Mouse (Mus musculus): ENCODE data around the gene Serpinb8. TPM values are rescaled to one million over a fixed set of nuclear protein-coding genes. Genes with fewer than 3 reads are reported as not detected.

Gene Serpinb8
- polyA plus RNA-seq, 1 experiment from 2014 or later, result 1.0 TPM

Other genes with a start within 250 kb of the Serpinb8 start
- not detected in 2 replicates for gene Serpinb11, start 228.8 kb upstream of the Serpinb8 start, polyA plus RNA-seq (2014; fragmentation: Nextera tagmentation; extraction: Ambion mirVana)
- gene Serpinb7, start 190.4 kb upstream of the Serpinb8 start, polyA plus RNA-seq (2014; fragmentation: Nextera tagmentation; extraction: Ambion mirVana), result 0.08 TPM in 1 of 2 replicates, not detected in the other
- 3.4 and 4.6 TPM in 2 replicates for gene Serpinb2, start 78.6 kb upstream of the Serpinb8 start, polyA plus RNA-seq (2014; fragmentation: Nextera tagmentation; extraction: Ambion mirVana)

Data from liver, embryonic 11.5 days (tissue).